Mouse (Mus musculus): Measurements from ENCODE around the gene Phldb1. TPM values are rescaled to one million over a fixed set of nuclear protein-coding genes. Genes with fewer than 3 reads are reported as not detected.

Phldb1 gene
- total and polyA plus RNA-seq, 3 experiments, result 13.8 to 23.0 TPM; not detected in 1

GRCm38 (mm10) chr9:44723521-44724041, 11.4 kb downstream of the Phldb1 start:
- Histone ChIP-seq H3K27me3 (ENCODE audit: control insufficient read depth in 1 of 2, insufficient read depth in 2 of 2, low read length in 2 of 2) (no peaks in the 10 kb centered on the region; a peak in 1 of 4 replicates), H3K36me3 (ENCODE audit: control insufficient read depth in 1 of 2, insufficient read depth in 2 of 2, low read length in 2 of 2) (peaks cover 0 to 14% of the 10 kb centered on the region in 2 experiments; a peak in 2 of 4 replicates), H3K9me3 (replicated peaks; ENCODE audit: insufficient read depth, low read length) (no peaks in the 10 kb centered on the region), H3K9ac (ENCODE audit: control insufficient read depth, low read depth, low read length, poor library complexity, severe bottlenecking) (no peak overlapping the region), H3K4me3 (ENCODE audit: control insufficient read depth in 1 of 2, insufficient read depth in 1 of 2, low read depth in 2 of 2, low read length in 2 of 2) (no peak overlapping the region), H3K4me1 (ENCODE audit: control insufficient read depth in 1 of 2, insufficient read depth in 2 of 2, low read length in 2 of 2) (peaks cover 18 to 29% of the 10 kb centered on the region in 2 experiments; a peak in 3 of 4 replicates), H3K79me2 (ENCODE audit: control insufficient read depth, insufficient read depth, low read length, poor library complexity) (no peaks in the 10 kb centered on the region; the same call in 1 of the 2 replicates), H3K27ac (ENCODE audit: control insufficient read depth, low read depth, low read length) (no peak overlapping the region)
- DNase-seq (ENCODE audit: low read depth, low spot score), result no peak
- TF ChIP-seq TCF12 (IDR thresholded peaks at IDR 0.05; ENCODE audit: low read depth, low read length), result no peak
- no peak for TF ChIP-seq MAFK (IDR thresholded peaks at IDR 0.05; ENCODE audit: borderline replicate concordance, low read depth, low read length)
- no peak for TF ChIP-seq MEF2A (IDR thresholded peaks at IDR 0.05; ENCODE audit: extremely low read depth, insufficient replicate concordance, low read depth, low read length, poor library complexity, severe bottlenecking)
- TF ChIP-seq BHLHE40 (IDR thresholded peaks at IDR 0.05; ENCODE audit: borderline replicate concordance, low read depth, low read length), result no peak
- no peak for TF ChIP-seq RAD21 (IDR thresholded peaks at IDR 0.05; ENCODE audit: low read depth, low read length)
- TF ChIP-seq POLR2A (IDR thresholded peaks at IDR 0.05; ENCODE audit: control insufficient read depth in 1 of 2, insufficient read depth in 1 of 2, low read depth in 1 of 2, low read length in 2 of 2, poor library complexity in 1 of 2), result no peak
- TF ChIP-seq EP300 (IDR thresholded peaks at IDR 0.05; ENCODE audit: low read depth in 1 of 2, low read length in 2 of 2), result no peak
- TF ChIP-seq UBTF (IDR thresholded peaks at IDR 0.05; ENCODE audit: borderline replicate concordance, insufficient read depth, low read depth, low read length), result no peak
- TF ChIP-seq CTCF (IDR thresholded peaks at IDR 0.05 in 2 of 3, conservative IDR thresholded peaks at IDR 0.05 in 1 of 3; ENCODE audit: control insufficient read depth in 1 of 3, insufficient read depth in 1 of 3, low read depth in 2 of 3, low read length in 3 of 3, poor library complexity in 1 of 3, severe bottlenecking in 1 of 3), result no peak
- TF ChIP-seq CHD2 (IDR thresholded peaks at IDR 0.05; ENCODE audit: low read length), result no peak
- TF ChIP-seq ZC3H11A (IDR thresholded peaks at IDR 0.05; ENCODE audit: low read depth, low read length), result no peak
- no peak for TF ChIP-seq JUND (IDR thresholded peaks at IDR 0.05; ENCODE audit: low read depth, low read length)
- TF ChIP-seq SIN3A (IDR thresholded peaks at IDR 0.05; ENCODE audit: low read length), result no peak
- TF ChIP-seq TAL1 (IDR thresholded peaks at IDR 0.05; ENCODE audit: low read length), result no peak

- H3K4me3 ChIP-seq (ENCODE audit: control insufficient read depth in 1 of 2, insufficient read depth in 1 of 2, low read depth in 2 of 2, low read length in 2 of 2), result no peak overlapping the region
- H3K27ac ChIP-seq (ENCODE audit: control insufficient read depth, low read depth, low read length), result no peak overlapping the region
- H3K9ac ChIP-seq (ENCODE audit: control insufficient read depth, low read depth, low read length, poor library complexity, severe bottlenecking), result no peak overlapping the region
- TF ChIP-seq TBP (IDR thresholded peaks at IDR 0.05; ENCODE audit: low read depth, low read length) (no peak), RCOR1 (IDR thresholded peaks at IDR 0.05; ENCODE audit: low read depth, low read length) (no peak), POLR2AphosphoS2 (IDR thresholded peaks at IDR 0.05; ENCODE audit: low read length) (no peak), ELF1 (IDR thresholded peaks at IDR 0.05; ENCODE audit: low read depth, low read length) (no peak), JUND (IDR thresholded peaks at IDR 0.05; ENCODE audit: low read depth, low read length) (no peak)
- no peaks in the 10 kb centered on the region for H3K27me3 ChIP-seq (ENCODE audit: control insufficient read depth in 1 of 2, insufficient read depth in 2 of 2, low read length in 2 of 2)
- H3K9me3 ChIP-seq (replicated peaks; ENCODE audit: insufficient read depth, low read length), result no peaks in the 10 kb centered on the region
- peaks cover 18 to 34% of the 10 kb centered on the region in 2 experiments; a peak in 3 of 4 replicates for H3K4me1 ChIP-seq (ENCODE audit: control insufficient read depth in 1 of 2, insufficient read depth in 2 of 2, low read length in 2 of 2)
- H3K79me2 ChIP-seq (ENCODE audit: control insufficient read depth, insufficient read depth, low read length, poor library complexity), result no peaks in the 10 kb centered on the region; the same call in 1 of the 2 replicates
- DNase-seq (ENCODE audit: low read depth, low spot score), result no peak
- peaks cover 0 to 17% of the 10 kb centered on the region in 2 experiments; a peak in 2 of 4 replicates for H3K36me3 ChIP-seq (ENCODE audit: control insufficient read depth in 1 of 2, insufficient read depth in 2 of 2, low read length in 2 of 2)
Observed at GRCm38 (mm10) chr9:44723008-44723407, 12.0 kb downstream of the Phldb1 start.
